Mouse (Mus musculus) limb, embryonic 12.5 days (tissue): ENCODE results near the gene Slc29a4. TPM values are rescaled to one million over a fixed set of nuclear protein-coding genes. Genes with fewer than 3 reads are reported as not detected.

ENCODE experiments used
- ATAC-seq: fragments of 200-750 bp; cut with Nextera tagmentation; 2 replicates; pipeline ENCODE4 v1.8.0; 2017; ENCODE audit warnings: low read depth, moderate TSS enrichment; ENCODE audit not compliant: insufficient number of reproducible peaks, insufficient read depth, low FRiP score, low TSS enrichment
- H3K27ac ChIP-seq: fragments of 300-500 bp; sonication (generic); 2 replicates; pipeline ENCODE4 v1.5.1; 2016; ENCODE audit warnings: mild to moderate bottlenecking, moderate library complexity
- H3K27me3 ChIP-seq: fragments of 300-500 bp; sonication (generic); 2 replicates; pipeline ENCODE4 v1.6.1; 2016; ENCODE audit warnings: mild to moderate bottlenecking, moderate library complexity
- H3K36me3 ChIP-seq: fragments of 300-500 bp; sonication (generic); 2 replicates; pipeline ENCODE4 v1.6.1; 2016; ENCODE audit warnings: mild to moderate bottlenecking, moderate library complexity
- H3K4me1 ChIP-seq: fragments of 300-500 bp; sonication (generic); replicated peaks from 2 replicates; pipeline ENCODE4 v1.6.1; 2016
- H3K4me2 ChIP-seq: fragments of 300-500 bp; sonication (generic); 2 replicates; pipeline ENCODE4 v1.6.1; 2016; ENCODE audit warnings: mild to moderate bottlenecking, moderate library complexity
- H3K4me3 ChIP-seq: fragments of 300-500 bp; sonication (generic); replicated peaks from 2 replicates; pipeline ENCODE4 v1.5.1; 2016; ENCODE audit warnings: mild to moderate bottlenecking
- H3K9ac ChIP-seq: fragments of 300-500 bp; sonication (generic); replicated peaks from 2 replicates; pipeline ENCODE4 v1.6.1; 2016; ENCODE audit warnings: mild to moderate bottlenecking, moderate library complexity
- H3K9me3 ChIP-seq: fragments of 300-500 bp; sonication (generic); 2 replicates; pipeline ENCODE4 v1.6.1; 2016; ENCODE audit warnings: mild to moderate bottlenecking, moderate library complexity
- WGBS: fragments of 180-500 bp; shearing (Covaris S2); methylation state at CpG from one replicate; pipeline ENCODE4 v1.1.7; 2016; 5-methylcytosine and 5-hydroxymethylcytosine counted together
- polyA plus RNA-seq: library from polyadenylated mRNA; unstranded; fragments of >200 nt; fragmentation: Nextera tagmentation; extraction: Ambion mirVana; gene quantifications from 2 replicates; pipeline ENCODE4 v1.2.1, GENCODE M21; 2016

The Slc29a4 gene
- polyA plus RNA-seq, 1 experiment from 2014 or later = 14.8 TPM

DNA sequence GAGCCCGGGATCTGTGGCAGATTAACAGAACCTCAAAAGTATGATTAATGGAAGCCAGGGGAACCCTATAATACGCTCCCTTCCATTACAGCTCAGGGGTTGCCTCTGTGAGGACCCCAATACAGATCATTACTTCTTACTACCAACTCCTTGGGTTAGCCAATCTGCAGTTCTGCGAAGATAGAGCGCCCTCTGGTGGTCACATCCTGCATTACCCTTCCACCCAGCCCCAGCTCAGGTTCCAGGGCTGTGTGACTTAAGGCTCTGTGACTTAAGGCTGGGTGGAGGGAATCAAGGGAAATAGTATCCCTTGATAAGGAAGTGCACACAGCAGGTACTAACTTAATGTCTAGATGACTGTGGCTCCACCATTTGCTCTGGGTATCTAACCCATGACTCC lies 25.7 kb downstream of the Slc29a4 start:
- Histone ChIP-seq H3K36me3 (0 out of 2 replicates have a peak, but pooled peaks cover 8% of the 10 kb centered on the region), H3K9me3 (no peaks in the 10 kb centered on the region), H3K9ac (no peak overlapping the region), H3K27me3 (no peaks in the 10 kb centered on the region), H3K4me1 (0 out of 2 replicates have a peak, but pooled peaks cover 5% of the 10 kb centered on the region), H3K4me2 (no peak overlapping the region), H3K4me3 (no peak overlapping the region), H3K27ac (no peak overlapping the region)
- ATAC-seq = peak; percentile 39
- WGBS = 25% methylated on average over 4 of the region's 4 CpGs

DNA sequence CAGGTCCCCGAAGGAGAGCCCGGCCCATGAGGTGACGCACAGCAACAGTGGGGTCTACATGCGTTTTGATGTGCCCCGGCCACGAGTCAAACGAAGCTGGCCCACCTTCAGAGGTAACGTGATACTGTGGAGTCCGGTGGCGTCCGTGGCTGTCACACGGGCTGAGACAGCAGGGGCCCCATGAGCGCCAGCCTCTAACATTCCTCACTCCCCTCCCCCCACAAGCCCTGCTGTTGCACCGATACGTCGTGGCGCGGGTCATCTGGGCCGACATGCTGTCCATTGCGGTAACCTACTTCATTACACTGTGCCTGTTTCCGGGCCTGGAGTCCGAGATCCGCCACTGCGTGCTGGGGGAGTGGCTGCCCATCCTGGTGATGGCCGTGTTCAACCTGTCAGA lies 26.2 kb downstream of the Slc29a4 start:
- Histone ChIP-seq H3K27me3 (no peaks in the 10 kb centered on the region), H3K4me3 (no peak overlapping the region), H3K9me3 (no peaks in the 10 kb centered on the region), H3K4me1 (0 out of 2 replicates have a peak, but pooled peaks cover 5% of the 10 kb centered on the region), H3K36me3 (0 out of 2 replicates have a peak, but pooled peaks cover 8% of the 10 kb centered on the region), H3K4me2 (no peak overlapping the region), H3K9ac (no peak overlapping the region), H3K27ac (no peak overlapping the region)
- WGBS = 59% methylated on average over 25 of the region's 25 CpGs
- ATAC-seq = 0 out of 2 replicates have a peak, but pooled peaks have one; percentile 4

DNA sequence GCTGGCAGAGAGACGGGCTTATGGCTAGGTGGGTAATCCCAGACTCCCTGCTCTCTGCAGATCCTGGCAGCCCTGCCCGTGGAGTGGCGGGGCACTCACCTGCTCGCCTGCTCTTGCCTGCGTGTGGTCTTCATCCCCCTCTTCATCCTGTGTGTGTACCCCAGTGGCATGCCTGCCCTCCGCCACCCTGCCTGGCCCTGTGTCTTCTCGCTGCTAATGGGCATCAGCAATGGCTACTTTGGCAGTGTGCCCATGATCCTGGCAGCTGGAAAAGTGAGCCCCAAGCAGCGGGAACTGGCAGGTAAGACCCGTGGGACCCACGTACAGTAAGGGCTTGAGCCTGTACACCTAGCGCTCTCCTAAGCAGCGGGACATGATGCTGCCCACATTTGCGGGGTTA lies 27.6 kb downstream of the Slc29a4 start:
- Histone ChIP-seq H3K27ac (no peak overlapping the region), H3K9me3 (no peaks in the 10 kb centered on the region), H3K4me2 (no peak overlapping the region), H3K36me3 (peaks cover 10% of the 10 kb centered on the region; the same call in 1 of the 2 replicates), H3K9ac (no peak overlapping the region), H3K4me3 (no peak overlapping the region), H3K27me3 (no peaks in the 10 kb centered on the region), H3K4me1 (peaks cover 12% of the 10 kb centered on the region)
- 87% methylated on average over 13 of the region's 13 CpGs for WGBS
- no peak for ATAC-seq

- H3K9ac ChIP-seq = no peak overlapping the region
- H3K4me1 ChIP-seq = peaks cover 7% of the 10 kb centered on the region
- peaks cover 47% of the 10 kb centered on the region for H3K36me3 ChIP-seq
- ATAC-seq = peak; percentile 39
- H3K27ac ChIP-seq = 0 out of 2 replicates have a peak overlapping the region, but pooled peaks have one; percentile 53
- H3K4me3 ChIP-seq = no peak overlapping the region
- WGBS = 9% methylated on average over 7 of the region's 7 CpGs
- H3K4me2 ChIP-seq = peak overlapping the region; percentile 23; the same call in 1 of the 2 replicates
- H3K9me3 ChIP-seq = 0 out of 2 replicates have a peak, but pooled peaks cover 4% of the 10 kb centered on the region
- no peaks in the 10 kb centered on the region for H3K27me3 ChIP-seq
These were observed 31.3 kb downstream of the Slc29a4 start for GRCm38 (mm10) chr5:142723520-142724133.

GRCm38 (mm10) chr5:142724265-142724664 lies 32.0 kb downstream of the Slc29a4 start:
- Histone ChIP-seq H3K27ac (0 out of 2 replicates have a peak overlapping the region, but pooled peaks have one; percentile 53), H3K4me2 (no peak overlapping the region), H3K27me3 (no peaks in the 10 kb centered on the region), H3K4me1 (peaks cover 7% of the 10 kb centered on the region), H3K36me3 (peaks cover 53% of the 10 kb centered on the region), H3K9me3 (0 out of 2 replicates have a peak, but pooled peaks cover 4% of the 10 kb centered on the region), H3K4me3 (no peak overlapping the region), H3K9ac (no peak overlapping the region)
- ATAC-seq = no peak
- 90% methylated on average over 7 of the region's 7 CpGs for WGBS

GRCm38 (mm10) chr5:142726748-142727147 lies 34.4 kb downstream of the Slc29a4 start:
- Histone ChIP-seq H3K27me3 (no peaks in the 10 kb centered on the region), H3K36me3 (peaks cover 74% of the 10 kb centered on the region), H3K9me3 (0 out of 2 replicates have a peak, but pooled peaks cover 4% of the 10 kb centered on the region)

DNA sequence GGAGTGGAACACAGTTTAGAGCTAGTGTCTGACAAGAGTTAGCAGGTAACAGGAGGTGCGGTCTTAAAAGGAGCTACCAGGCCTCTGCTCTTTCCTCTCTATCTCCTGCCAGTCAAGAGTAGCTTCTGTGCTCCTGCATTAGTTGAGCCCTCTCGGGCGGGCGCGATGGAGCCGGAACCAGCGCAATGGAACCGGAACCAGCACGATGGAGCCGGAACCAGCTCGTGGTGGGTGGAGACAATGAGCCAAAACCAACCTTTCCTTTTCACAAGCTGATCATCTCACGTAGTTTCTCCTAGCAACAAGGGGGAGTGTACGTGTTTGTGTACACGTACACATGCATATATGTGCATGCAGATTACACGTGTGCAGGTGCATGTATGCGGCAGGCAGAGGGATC lies 36.0 kb downstream of the Slc29a4 start:
- Histone ChIP-seq H3K4me1 (peaks cover 7% of the 10 kb centered on the region), H3K27me3 (no peaks in the 10 kb centered on the region), H3K4me2 (no peak overlapping the region), H3K9ac (no peak overlapping the region), H3K9me3 (0 out of 2 replicates have a peak, but pooled peaks cover 4% of the 10 kb centered on the region), H3K27ac (no peak overlapping the region), H3K4me3 (no peak overlapping the region), H3K36me3 (peaks cover 90% of the 10 kb centered on the region)
- no peak for ATAC-seq
- WGBS = 97% methylated on average over 16 of the region's 16 CpGs

More at GRCm38 (mm10) chr5:142726748-142727147, 34.4 kb downstream of the Slc29a4 start:
- 91% methylated on average over 6 of the region's 6 CpGs for WGBS
- Histone ChIP-seq H3K4me2 (no peak overlapping the region), H3K27ac (0 out of 2 replicates have a peak overlapping the region, but pooled peaks have one; percentile 23), H3K9ac (no peak overlapping the region), H3K4me1 (peaks cover 7% of the 10 kb centered on the region), H3K4me3 (no peak overlapping the region)
- no peak for ATAC-seq

GRCm38 (mm10) chr5:142730295-142730694 lies 38.0 kb downstream of the Slc29a4 start:
- 0 out of 2 replicates have a peak, but pooled peaks cover 4% of the 10 kb centered on the region for H3K9me3 ChIP-seq
- H3K36me3 ChIP-seq = peaks cover 99% of the 10 kb centered on the region
- H3K27ac ChIP-seq = no peak overlapping the region
- 92% methylated on average over 12 of the region's 12 CpGs for WGBS
- H3K4me1 ChIP-seq = no peaks in the 10 kb centered on the region
- ATAC-seq = no peak
- H3K27me3 ChIP-seq = no peaks in the 10 kb centered on the region
- no peak overlapping the region for H3K4me2 ChIP-seq
- H3K4me3 ChIP-seq = no peak overlapping the region
- no peak overlapping the region for H3K9ac ChIP-seq

- Histone ChIP-seq H3K4me2 (no peak overlapping the region), H3K9me3 (0 out of 2 replicates have a peak, but pooled peaks cover 4% of the 10 kb centered on the region), H3K9ac (no peak overlapping the region), H3K4me1 (no peaks in the 10 kb centered on the region), H3K4me3 (no peak overlapping the region), H3K27me3 (no peaks in the 10 kb centered on the region), H3K36me3 (peaks cover 99% of the 10 kb centered on the region), H3K27ac (no peak overlapping the region)
- no peak for ATAC-seq
- 96% methylated on average over 11 of the region's 11 CpGs for WGBS
These were observed 39.6 kb downstream of the Slc29a4 start for GRCm38 (mm10) chr5:142731916-142732315.

GRCm38 (mm10) chr5:142739941-142740340 lies 47.6 kb downstream of the Slc29a4 start:
- no peak overlapping the region for H3K27ac ChIP-seq
- ATAC-seq = no peak
- 86% methylated on average over 8 of the region's 8 CpGs for whole genome bisulfite sequencing
- no peak overlapping the region for H3K4me2 ChIP-seq
- H3K9ac ChIP-seq = no peak overlapping the region
- no peak overlapping the region for H3K4me3 ChIP-seq
- peaks cover 98% of the 10 kb centered on the region for H3K36me3 ChIP-seq
- no peaks in the 10 kb centered on the region for H3K4me1 ChIP-seq
- no peaks in the 10 kb centered on the region for H3K27me3 ChIP-seq
- H3K9me3 ChIP-seq = no peaks in the 10 kb centered on the region

- H3K27me3 ChIP-seq = no peaks in the 10 kb centered on the region
- no peaks in the 10 kb centered on the region for H3K9me3 ChIP-seq
- ATAC-seq = no peak
- no peak overlapping the region for H3K4me2 ChIP-seq
- H3K4me3 ChIP-seq = no peak overlapping the region
- WGBS = 90% methylated on average over 12 of the region's 12 CpGs
- H3K9ac ChIP-seq = no peak overlapping the region
- H3K4me1 ChIP-seq = no peaks in the 10 kb centered on the region
- no peak overlapping the region for H3K27ac ChIP-seq
- peaks cover 99% of the 10 kb centered on the region for H3K36me3 ChIP-seq
These were observed 54.8 kb downstream of the Slc29a4 start for GRCm38 (mm10) chr5:142747026-142747629.
